Mouse (Mus musculus) MEL-GATA-1-ER (cell line): ENCODE data around the gene Mpdu1.
"Not testable (repeated sequence)": the region's sequence is repeated elsewhere in the genome, so short reads cannot be mapped to it uniquely, and the experiment has no call there.

ENCODE experiments used
- DNase-seq: peaks from one replicate; pipeline ENCODE4 v3.0.0-alpha.2; 2012; ENCODE audit warnings: low read depth; ENCODE audit errors: extremely low read depth

Mpdu1 gene

DNA sequence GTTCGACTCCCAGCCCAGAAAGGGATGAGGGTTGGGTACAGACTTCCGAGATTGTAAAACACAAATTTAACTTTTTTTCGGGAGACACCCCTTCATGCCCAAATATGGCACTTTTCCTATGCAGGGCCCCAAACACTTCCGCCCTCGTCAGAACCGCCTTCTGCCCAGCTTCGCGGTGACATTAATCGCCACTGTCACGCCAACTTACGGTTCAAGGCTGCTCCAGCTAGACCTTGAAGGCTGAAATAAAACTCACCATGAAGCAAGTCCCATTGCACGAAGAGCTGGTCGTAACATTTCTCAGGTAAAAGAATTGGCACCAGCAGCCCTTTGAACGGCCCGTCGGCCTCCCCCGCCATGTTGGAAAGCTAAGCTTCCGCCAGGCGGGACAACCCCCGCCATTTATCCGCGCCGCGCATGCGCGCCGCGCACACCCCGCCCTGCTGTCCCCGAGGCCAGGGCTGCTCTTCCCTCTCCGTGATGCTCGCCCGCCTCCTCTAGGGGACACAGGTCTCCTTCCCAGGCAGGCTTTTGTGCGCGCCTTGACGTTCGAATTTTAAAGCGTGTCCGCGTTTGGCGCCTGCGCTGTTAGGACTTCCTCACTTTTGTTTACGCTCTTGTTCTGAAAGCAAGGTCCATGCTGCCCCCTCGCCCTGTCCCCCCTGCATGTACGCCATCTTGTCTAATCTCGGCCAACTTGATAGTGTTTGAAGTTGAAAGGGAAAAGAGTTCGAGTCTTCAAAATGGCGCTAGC is at the start of gene Mpdu1:
Mpdu1 (minus strand) TSS at position 430 of the 754 bp plus-strand sequence.
- peak; percentile 91 for DNase-seq

GRCm38 (mm10) chr11:69711082-69711481 is 48.6 kb upstream of the Mpdu1 start:
- no peak for DNase-seq

- DNase-seq, result no peak
Measured at GRCm38 (mm10) chr11:69710470-69710869, 48.0 kb upstream of the Mpdu1 start.

DNA sequence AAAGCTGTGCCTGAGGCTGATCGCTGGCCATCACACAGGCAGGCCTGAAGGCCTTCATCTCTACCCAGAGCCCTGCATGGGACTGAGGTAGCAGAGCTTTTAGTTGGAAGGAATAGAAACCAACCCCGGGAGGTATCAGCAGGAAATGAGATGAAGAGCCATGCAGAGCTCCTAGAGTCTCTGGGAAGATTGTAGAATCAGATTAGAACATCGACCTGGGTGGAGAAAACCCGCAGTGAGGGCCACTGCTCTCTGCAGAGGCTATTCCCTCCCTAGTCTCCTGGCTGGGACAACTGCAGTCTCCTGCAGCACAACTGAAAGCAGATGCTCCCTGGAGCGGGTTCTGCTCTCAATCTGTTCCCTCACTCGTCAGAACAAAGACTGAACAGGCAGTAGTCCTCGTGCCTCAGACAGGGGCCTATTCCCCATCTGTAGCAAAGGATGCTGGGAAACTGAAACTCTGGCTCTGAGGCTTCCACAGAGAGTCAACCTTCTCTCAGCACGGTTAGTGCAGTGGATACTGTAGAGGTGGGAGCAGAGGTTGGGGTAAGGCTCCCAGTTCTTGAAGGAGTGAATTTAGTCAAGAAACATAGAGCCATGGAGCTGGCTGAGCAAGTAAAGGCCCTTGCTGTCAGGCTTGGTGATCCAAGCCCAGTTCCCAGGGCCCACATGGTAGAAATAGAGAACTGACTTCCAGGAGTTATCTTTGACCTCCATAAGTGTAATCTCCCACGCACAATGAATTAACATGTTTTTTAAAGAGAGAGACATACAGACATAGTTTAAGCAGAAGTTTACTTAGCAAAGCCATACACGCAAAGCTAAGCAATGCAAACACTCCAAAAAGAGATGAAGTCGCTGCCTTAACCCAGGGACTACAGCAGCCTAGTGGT is 47.4 kb upstream of the Mpdu1 start:
- no peak for DNase-seq

GRCm38 (mm10) chr11:69708614-69709265 is 46.3 kb upstream of the Mpdu1 start:
- DNase-seq, result no peak

DNA sequence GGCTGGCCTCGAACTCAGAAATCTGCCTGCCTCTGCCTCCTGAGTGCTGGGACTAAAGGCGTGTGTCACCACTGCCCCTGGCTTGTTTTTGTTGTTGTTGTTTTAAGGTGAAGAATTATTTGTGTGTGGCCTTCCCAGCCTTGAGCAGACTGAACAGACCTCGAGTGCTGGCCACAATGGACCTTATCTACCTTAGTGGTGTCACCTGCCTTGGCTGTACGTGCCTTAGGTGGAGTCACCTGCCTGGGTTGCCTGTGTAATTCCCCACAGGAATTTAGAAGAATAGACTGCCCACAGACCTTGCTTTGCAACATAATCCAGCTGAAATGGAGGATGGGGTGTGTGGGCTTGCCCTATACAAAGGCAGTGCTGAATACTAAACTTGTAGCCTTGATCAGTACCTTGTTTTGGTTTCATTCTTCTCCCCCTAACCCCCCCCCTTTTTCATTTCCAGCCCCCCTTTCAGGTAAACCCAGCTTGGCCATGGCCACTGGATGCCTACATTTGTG is 45.5 kb upstream of the Mpdu1 start:
- DNase-seq, result no peak

- DNase-seq, result no peak
Measured at GRCm38 (mm10) chr11:69707480-69707847, 45.0 kb upstream of the Mpdu1 start.

- no peak for DNase-seq
Measured at GRCm38 (mm10) chr11:69706775-69707479, 44.5 kb upstream of the Mpdu1 start.

- DNase-seq, result no peak
Measured at GRCm38 (mm10) chr11:69704613-69705010, 42.2 kb upstream of the Mpdu1 start.

- DNase-seq, result no peak
Measured at GRCm38 (mm10) chr11:69703814-69704612, 41.6 kb upstream of the Mpdu1 start.

DNA sequence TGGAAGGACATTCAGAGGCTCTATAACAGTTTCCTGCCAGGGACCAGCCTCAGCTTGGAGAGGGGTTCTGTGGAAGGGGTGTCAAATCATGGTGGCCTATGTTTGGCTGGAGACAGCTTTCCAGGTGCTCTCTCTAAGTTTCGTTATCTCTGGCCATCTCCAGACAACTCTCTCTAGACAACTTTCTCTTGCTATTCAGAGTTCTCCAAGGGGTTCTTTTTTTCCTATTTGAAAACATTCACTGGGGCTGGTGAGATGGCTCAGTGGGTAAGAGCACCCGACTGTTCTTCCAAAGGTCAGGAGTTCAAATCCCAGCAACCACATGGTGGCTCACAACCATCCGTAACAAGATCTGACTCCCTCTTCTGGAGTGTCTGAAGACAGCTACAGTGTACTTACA is 40.9 kb upstream of the Mpdu1 start:
- not testable (repeated sequence) for DNase-seq

GRCm38 (mm10) chr11:69702886-69703285 is 40.4 kb upstream of the Mpdu1 start:
- not testable (repeated sequence) for DNase-seq

GRCm38 (mm10) chr11:69699595-69699994 is 37.2 kb upstream of the Mpdu1 start:
- no peak for DNase-seq

GRCm38 (mm10) chr11:69698574-69698973 is 36.1 kb upstream of the Mpdu1 start:
- DNase-seq, result no peak

DNA sequence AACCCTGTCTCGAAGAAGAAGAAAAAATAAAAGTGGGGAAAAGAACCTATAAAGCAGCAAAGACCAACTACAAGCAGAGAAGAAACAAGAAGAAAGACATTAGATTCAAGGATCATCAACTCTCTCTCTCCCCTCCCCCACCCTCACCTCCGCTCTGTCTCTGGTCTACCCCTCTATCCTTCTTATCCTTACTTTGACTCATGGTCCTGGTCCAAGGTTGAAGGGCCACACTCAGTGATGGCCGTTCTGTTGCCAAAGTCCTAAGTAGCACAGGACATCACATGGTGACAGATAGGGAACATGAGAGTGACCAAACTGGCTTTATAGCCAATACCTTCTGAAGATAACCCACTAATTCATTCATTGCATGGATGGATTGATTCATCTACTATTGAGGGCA is 35.0 kb upstream of the Mpdu1 start:
- no peak for DNase-seq

DNA sequence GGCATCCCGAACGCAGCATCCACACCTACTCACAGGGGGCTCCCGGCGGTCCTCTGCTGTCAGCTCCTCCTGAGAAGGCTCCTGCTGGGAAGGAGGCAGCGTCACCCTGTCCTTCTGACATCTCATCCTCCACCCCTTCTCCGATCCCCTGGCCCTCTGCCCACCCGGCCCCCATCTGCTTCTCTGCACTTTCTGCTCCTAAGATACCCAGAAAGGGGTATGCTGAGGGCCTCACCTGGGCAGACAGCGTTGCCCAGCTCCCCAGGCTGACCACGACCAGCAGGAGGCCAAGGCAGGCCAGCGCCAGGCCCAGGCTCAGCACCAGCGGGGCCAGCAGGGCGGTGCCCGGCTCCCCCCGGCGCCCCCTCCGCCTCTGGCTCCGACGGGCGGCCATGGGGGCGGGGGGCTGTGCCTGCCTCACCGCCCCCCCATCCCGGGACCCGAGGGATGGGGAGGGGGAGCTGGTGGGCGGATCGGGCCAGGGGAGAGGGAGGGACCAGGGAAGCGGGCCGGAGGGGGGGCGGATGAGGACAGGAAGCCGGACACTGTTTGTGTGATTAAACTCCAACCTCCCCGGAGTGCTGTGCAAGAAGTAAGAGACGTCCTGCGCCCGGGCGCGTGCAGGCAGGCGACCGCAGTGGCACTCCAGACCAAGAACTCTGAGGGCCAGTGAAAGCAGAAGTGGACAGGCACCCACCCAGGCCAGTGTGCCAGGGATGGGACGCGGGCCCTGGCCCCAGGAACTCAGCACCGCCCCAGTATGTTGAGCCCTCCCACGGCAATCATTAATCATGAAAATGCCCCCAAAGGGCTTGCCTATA is 33.1 kb upstream of the Mpdu1 start, which contains the start of the genes Tnfsf12 and Tnfsfm13:
Tnfsf12 (minus strand) TSS at position 489 of the 821 bp plus-strand sequence.
Tnfsfm13 (minus strand) TSS at position 738 of the 821 bp plus-strand sequence.
- DNase-seq, result no peak

DNA sequence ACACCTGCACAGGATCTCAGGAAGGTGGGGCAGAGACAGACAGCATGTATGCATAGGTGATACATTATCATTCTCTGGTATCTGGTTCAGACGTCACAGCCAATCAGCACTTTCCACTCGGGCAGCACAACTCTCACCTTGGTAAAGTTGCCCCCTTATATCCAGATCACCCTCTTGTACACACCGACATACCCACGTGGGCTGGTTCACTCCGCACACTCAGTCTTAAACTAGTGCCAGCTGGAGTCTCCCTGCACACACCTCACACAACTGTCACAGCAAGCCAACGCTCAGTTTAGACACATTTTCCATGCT is 32.6 kb upstream of the Mpdu1 start:
- DNase-seq, result no peak

GRCm38 (mm10) chr11:69693421-69693965 is 31.1 kb upstream of the Mpdu1 start:
- no peak for DNase-seq

DNA sequence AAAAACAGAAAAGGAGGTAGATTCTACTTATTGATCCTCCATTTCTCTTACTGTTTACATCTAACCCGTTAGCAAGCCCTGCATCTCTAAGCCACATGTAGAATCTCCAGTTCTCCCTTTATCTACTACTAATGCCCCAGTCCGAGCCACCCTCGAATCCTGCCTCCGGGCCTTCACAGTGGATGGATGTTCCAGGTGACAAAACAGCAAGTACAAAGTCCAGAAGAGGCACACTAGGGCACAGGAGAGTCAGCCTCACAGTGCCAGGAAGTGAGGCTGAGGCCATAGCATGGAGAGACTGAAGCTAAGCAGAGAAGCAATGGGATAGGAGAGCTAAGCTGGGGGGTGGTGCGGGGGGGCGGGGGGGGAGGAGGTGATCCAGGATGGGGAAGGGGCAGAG is 30.4 kb upstream of the Mpdu1 start:
- no peak for DNase-seq
